Mouse (Mus musculus) gastrocnemius, adult 8-10 months (tissue): ENCODE measurements around the gene Acvr1c. TPM values are rescaled to one million over a fixed set of nuclear protein-coding genes. Genes with fewer than 3 reads are reported as not detected.

Experiments used
- DNase-seq, 2 experiments: peaks; one replicate each; pipeline ENCODE4 v3.0.0; 2022; ENCODE audit warnings: low spot score in 2 of 2
- total RNA-seq, 4 experiments: library from RNA; stranded (reverse); gene quantifications; 2 replicates each; pipeline ENCODE4 v1.2.4; 2022

Acvr1c gene
- 1 to 10 TPM in 1 of 4 experiments, under 1 TPM in 3; 0.15 to 1.9 (median 0.53) TPM for total RNA-seq

DNA sequence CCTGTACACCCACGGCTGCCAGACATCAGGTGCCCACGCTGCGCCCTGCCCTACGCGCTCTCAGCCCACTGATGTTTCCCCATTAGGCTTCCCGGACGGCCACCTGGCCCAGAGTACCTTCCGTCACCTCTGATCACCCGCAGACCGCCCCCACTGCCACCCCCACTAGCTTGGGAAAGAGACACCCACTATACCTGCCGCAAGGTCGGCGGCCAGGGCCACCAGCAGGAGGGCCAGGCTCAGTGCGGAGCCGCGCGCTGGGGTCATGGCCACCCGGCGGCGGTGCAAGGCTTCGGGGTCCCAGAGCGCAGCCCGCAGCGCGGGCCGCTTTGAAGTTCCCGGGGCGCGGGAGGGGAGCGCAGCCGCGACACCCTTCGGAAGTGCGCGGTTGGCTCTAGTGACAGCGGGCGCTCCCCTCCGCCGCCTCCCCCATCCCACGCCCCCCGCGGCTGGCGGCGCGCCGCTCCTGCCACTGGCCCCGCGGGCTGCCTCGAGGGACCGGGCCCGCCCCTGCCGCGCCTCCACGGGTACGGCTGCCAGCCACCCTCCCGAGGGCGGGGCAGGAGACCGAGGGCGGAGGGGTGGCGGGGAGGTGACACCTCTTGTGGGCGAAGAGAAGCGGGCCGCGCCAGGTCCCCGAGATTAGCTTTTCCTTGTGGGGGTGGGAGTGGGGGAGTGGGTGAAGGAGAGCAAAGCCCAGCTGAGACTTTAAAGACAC lies at the start of gene Acvr1c:
Gene Acvr1c (minus strand): TSS at position 482 of the 718 bp plus-strand sequence.
- DNase-seq: peak in 1 of 2 experiments; percentile 15

GRCm38 (mm10) chr2:58403481-58403880 lies 45.8 kb upstream of the Acvr1c start:
- DNase-seq: no peak

- DNase-seq: no peak
Observed at GRCm38 (mm10) chr2:58388601-58389000, 30.9 kb upstream of the Acvr1c start.

DNA sequence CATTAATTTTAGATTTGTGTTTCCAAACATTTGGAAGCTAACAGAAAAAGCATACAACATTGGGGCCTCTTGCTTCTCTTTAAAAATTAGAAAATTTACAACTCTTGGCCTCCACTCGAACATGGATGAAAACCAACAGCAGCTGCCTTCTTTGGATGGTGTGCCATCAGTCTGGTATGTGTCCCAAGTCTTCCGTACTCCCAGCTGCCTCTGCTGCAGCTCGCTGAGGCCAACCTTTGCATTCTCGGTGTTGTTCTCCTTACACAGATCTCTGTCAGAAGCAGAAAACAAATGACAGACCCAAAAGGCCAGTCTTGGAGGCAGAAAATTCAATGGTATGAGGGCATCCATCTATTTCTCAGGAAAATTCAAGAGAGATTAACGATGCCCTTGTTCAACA lies 22.3 kb upstream of the Acvr1c start:
- DNase-seq: no peak

DNA sequence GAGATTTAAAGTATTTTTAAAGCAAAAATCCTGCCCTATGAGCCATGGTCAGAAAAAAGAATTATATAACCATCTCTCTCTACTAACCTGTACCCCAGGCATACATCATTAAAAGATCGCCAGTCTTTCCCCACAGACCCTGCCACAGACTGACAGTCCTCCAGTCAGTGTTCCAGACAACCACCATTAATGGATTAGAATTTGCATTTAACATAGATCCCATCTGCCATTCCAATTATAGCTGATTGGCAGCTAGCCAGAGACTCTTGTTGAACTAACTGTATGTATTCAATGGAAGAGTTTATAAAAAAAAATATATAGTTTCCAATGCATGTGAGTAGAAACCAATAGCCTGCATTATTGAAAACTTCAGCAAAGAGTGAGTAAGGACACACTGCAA lies 21.8 kb upstream of the Acvr1c start:
- no peak for DNase-seq

DNA sequence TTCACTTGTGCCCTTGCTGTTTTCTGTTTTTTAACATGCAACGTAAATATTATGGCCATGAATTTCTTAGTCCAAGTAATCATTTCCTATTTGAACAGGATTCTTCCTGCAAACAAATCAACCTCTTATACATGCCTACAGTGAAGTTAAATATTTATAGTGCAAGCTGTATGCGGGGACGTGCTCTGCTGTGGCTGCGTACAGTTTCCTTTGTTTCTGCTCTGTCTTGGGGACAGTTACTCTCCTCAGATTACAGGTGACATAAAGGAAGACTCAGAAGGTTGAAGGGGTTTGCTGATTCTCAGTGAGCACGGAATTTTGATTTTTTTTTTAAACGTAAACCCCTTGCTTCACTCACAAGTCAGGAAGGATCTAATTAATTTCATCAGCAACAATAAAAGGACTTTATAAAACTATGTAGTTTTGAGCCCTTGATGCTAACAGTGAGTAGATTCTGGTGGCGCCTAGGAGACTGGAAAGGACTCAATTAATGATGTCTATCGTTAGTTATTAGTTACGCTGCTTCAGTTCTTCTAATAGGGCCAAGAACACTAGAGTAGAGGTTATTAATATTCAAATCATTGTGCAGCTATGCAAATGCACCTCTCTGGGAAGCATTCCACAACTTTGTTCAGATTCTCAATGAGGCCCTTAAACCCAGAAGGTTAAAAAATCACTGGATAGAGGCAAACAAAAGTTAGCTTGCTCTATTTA lies 19.9 kb upstream of the Acvr1c start:
- DNase-seq: no peak

DNA sequence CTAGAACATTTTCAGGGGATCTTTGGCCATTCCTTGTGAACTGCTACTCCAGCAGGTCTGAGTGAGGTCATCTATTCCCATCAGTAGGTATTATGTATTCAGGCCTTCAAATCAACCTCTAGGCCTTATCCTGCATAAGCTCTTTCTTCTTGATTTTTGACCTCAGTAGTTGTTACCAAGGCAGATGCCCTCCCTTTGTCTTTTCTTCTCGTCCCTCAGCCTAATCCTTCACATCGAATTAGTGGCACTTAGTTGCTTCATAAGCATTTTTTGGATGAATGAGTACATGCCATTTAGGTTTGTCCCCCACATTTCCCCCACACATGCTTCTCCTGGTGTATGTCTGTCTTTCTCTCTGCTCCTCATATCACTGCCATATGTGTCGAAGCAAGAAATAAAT lies 8.5 kb upstream of the Acvr1c start:
- no peak for DNase-seq

- DNase-seq: no peak
Observed at GRCm38 (mm10) chr2:58361361-58362046, 3.8 kb upstream of the Acvr1c start.

GRCm38 (mm10) chr2:58358132-58358460 lies 401 bp upstream of the Acvr1c start:
- no peak for DNase-seq

DNA sequence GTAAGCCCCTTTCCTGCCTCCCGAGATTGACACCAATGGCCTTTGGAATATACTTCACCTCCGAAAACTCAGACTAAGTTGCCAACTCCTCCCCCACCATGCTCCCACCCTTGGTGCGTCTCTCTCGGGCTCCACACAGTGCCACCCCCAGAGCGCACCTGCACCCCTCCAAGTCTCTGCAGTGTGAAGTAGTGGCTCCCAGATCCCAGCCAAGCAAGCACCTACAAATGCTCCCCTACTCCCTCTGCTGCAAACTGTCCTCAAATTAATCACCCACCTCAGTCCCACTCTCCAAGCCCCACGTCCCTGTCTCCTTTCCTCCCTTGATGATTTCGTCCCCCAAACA lies 654 bp downstream of the Acvr1c start:
- no peak for DNase-seq

DNA sequence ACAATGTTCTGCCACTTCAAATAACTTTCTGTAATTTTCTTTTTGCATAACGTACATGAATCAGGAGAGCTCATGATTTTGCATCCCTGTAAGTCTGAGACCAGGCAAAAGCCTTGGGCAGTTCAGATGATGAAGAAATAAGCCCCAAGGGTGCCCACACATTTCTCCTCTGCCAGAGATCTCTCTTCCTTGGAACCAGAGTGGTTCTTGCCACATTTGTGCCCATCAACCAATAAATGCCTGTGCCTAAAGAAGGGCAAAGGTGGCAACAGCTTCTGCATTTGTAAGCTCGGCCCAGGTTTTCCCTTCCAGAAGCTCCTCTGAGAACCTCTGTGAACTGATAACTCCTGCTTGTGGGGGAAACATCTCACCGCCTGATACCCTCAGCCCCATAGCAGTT lies 3.3 kb downstream of the Acvr1c start:
- DNase-seq: no peak

GRCm38 (mm10) chr2:58352846-58353245 lies 4.8 kb downstream of the Acvr1c start:
- no peak for DNase-seq

DNA sequence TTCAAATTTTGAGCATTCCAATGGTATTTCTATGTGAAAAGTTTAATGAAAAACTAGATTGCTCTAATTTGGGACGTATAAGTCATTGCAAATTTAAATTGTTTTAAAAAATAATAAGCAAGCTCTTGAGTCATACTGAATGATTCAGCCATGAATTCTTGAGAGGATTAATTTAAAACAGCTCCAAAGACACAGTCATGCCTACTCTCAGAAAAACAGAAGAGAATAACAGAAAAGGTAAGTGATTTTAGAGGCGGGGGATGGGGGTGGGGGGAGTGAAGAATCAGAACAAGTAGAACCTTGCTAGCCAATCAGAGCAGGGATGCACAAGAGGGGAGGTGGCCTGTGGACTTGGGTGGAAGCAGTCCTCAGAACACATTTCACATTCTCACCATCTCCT lies 7.0 kb downstream of the Acvr1c start:
- DNase-seq: no peak

DNA sequence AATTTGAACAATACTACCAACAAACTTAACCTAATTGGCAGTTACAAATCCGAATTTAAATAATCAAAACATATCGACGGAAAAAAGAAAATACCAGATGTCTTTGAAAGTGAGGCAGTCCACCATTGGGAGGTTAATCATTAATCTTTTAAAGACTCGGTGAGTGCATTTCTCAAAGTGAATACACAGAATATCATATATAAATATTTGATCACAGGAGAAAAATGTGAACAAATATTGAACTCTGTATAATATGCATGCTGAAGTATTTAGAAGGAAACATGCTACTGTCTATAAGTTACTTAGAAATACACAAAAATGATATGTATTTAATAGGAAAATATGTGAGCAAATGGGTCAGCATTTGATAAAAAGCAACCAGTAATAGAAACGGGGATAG lies 21.0 kb downstream of the Acvr1c start:
- DNase-seq: no peak

GRCm38 (mm10) chr2:58329589-58329988 lies 28.1 kb downstream of the Acvr1c start:
- DNase-seq: no peak

DNA sequence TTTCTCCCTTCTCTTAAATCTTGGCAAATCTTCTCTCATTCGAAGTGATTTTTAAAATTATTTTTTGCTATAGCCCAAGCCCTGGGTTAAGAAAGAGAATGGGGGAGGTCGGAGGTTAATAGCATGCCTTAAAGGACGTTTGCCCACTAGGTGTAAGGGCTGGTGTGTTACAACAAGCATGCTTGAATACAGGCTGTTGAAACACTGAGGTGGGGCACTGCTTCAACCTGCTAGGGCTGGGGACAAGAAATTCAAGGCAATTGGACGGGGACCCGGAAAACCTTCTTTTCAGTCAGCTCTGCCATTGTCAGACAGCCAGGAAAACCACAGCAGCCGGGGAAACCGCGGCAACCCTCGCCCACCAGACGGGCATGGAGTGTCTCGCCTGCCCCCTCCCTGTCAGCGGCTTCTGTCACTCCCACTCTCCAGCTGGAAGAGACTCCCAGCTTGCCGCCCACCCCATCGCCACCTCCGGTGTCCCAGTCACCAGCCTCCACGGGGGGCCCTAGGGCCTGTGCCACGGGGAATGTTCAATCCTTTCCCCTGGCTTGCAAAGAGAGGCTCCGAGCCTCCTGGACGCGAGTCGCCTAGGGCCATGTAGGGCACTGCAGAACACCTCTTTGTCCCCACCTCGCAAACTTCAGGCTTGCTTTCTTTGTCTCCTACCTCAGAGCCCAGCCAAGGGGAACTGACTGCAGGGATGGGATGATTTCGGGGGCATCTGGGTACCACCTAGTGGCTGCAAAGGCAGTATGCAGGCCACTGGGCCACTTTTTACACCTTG lies 33.4 kb downstream of the Acvr1c start:
- no peak for DNase-seq

- DNase-seq: no peak
Observed at GRCm38 (mm10) chr2:58323274-58323673, 34.4 kb downstream of the Acvr1c start.

DNA sequence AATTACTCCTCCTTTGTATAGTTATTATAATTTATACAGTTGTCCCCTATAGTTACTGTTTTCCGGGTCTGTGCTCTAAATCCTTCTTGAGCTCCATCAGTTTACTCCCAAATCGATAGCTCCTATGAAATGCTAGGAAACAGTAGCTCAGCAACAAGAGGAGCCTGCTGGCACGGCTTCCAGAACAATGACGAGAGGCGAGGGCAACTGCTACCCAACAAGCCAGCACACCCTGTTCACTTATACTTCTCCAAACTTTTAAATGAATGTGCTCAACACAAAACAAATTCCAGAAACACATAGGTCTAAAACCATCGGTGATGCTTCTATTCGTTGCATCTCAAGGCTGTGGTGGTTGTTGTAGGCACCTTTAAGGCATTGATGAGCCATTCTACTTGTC lies 41.5 kb downstream of the Acvr1c start:
- no peak for DNase-seq

DNA sequence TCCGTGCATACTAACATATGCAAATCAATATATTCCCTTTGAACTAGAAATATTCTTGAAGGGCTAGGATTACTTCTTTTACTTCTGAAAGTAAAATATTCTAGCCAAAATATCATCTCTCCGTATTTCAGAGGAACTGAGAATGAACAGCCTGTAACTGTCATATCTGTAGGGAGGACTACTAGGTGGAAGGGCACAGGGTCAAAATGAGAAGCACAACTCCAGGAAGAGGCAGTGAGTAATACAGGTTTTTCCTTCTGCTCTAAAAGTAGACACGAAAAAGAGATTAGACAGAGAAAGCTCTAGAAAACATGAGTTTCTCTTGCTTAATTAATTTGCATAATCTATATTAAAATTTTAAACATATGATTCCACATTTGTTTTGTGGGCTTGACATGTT lies 48.0 kb downstream of the Acvr1c start:
- no peak for DNase-seq

DNA sequence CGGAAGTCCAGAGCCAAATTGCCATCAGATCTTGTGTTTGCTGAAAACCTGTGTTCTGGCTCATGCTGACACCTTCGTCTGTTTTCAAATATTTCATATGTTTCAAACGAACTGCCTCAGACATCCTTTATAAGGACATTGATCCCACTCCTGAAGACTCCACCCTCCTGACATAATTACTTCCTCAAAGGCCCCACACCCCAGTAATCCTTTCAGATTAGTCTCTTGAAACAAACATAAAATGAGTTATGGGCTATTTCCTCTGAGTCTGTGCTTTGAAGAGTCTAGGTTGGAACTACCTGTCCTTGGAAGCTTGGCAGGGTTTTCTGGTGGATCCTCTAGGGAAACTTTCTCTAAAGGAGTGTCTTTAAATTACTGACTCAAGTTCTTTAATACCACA lies 53.2 kb downstream of the Acvr1c start:
- DNase-seq: no peak

DNA sequence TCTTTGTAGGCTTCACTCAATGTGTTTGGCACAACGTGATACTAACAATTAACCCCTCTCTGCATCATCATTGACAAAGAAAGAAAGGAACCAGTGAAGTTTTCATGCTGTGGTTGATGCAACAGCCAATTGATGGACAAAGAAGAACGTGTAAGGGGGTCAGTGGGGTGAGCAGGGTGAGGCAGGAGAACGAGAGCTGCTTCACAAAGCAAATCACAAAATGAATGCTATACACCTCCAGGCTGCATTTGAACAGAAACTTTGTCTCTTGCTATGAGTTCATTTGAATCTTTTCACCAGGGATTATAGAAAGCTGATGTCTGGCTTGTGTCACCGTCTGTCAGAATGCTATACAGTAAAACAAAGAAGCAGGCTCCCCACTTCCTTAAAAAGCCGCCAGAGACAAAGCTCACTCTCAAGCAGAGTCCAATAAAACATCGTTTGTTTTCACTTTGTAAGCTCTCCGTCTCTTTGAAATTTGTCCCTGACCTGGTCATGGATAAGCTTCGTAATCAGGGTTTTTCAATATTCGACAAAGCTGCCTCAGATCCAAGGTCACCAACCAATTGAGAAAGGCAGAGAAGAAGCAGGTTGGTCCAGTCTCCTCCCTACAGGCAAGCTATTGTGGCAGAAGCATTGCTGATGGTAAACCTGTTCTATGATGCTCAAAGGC lies 67.8 kb downstream of the Acvr1c start:
- DNase-seq: no peak
